Mouse (Mus musculus) liver, embryonic 16.5 days (tissue): ENCODE results near the gene Hist1h1c. TPM values are rescaled to one million over a fixed set of nuclear protein-coding genes. Genes with fewer than 3 reads are reported as not detected.
"Not testable (repeated sequence)": the region's sequence is repeated elsewhere in the genome, so short reads cannot be mapped to it uniquely, and the experiment has no call there.

Experiments used
- ATAC-seq: fragments of 200-750 bp; cut with Nextera tagmentation; 2 replicates; pipeline ENCODE4 v1.8.0; 2017; ENCODE audit warnings: low read depth, mild to moderate bottlenecking, moderate number of reproducible peaks, moderate library complexity
- H3K27ac ChIP-seq: fragments of 300-500 bp; sonication (generic); 2 replicates; pipeline ENCODE4 v1.5.1; 2014; ENCODE audit warnings: mild to moderate bottlenecking, low read length
- H3K27me3 ChIP-seq: fragments of 300-500 bp; sonication (generic); 2 replicates; pipeline ENCODE4 v1.6.1; 2014; ENCODE audit warnings: low read depth, low read length, mixed read lengths; ENCODE audit not compliant: control insufficient read depth, insufficient read depth
- H3K36me3 ChIP-seq: fragments of 300-500 bp; sonication (generic); 2 replicates; pipeline ENCODE4 v1.6.1; 2014; ENCODE audit warnings: mild to moderate bottlenecking; ENCODE audit not compliant: control insufficient read depth, insufficient read depth
- H3K4me1 ChIP-seq: fragments of 300-500 bp; sonication (generic); 2 replicates; pipeline ENCODE4 v1.6.1; 2014; ENCODE audit warnings: low read depth, low read length, mixed read lengths; ENCODE audit not compliant: control insufficient read depth
- H3K4me2 ChIP-seq: fragments of 300-500 bp; sonication (generic); 2 replicates; pipeline ENCODE4 v1.6.1; 2014; ENCODE audit warnings: low read depth, low read length, mixed read lengths
- H3K4me3 ChIP-seq: fragments of 300-500 bp; sonication (generic); 2 replicates; pipeline ENCODE4 v1.5.1; 2014; ENCODE audit warnings: low read depth, mild to moderate bottlenecking, low read length
- H3K9ac ChIP-seq: fragments of 300-500 bp; sonication (generic); 2 replicates; pipeline ENCODE4 v1.6.1; 2014; ENCODE audit warnings: low read depth, low read length
- H3K9me3 ChIP-seq: fragments of 300-500 bp; sonication (generic); replicated peaks from 2 replicates; pipeline ENCODE4 v1.6.1; 2016; ENCODE audit warnings: low read length; ENCODE audit not compliant: control insufficient read depth
- WGBS: fragments of 180-500 bp; shearing (Covaris S2); extraction: QIAGEN DNeasy Blood & Tissue Kit; methylation state at CpG from one replicate; pipeline ENCODE4 v1.1.7; 2014; ENCODE audit not compliant: insufficient replicate concordance; 5-methylcytosine and 5-hydroxymethylcytosine counted together
- polyA plus RNA-seq: library from polyadenylated mRNA; unstranded; fragments of >200 nt; fragmentation: Nextera tagmentation; extraction: Ambion mirVana; gene quantifications from 2 replicates; pipeline ENCODE4 v1.2.1, GENCODE M21; 2015

The Hist1h1c gene
- polyA plus RNA-seq, 1 experiment from 2014 or later = 99.6 TPM

DNA sequence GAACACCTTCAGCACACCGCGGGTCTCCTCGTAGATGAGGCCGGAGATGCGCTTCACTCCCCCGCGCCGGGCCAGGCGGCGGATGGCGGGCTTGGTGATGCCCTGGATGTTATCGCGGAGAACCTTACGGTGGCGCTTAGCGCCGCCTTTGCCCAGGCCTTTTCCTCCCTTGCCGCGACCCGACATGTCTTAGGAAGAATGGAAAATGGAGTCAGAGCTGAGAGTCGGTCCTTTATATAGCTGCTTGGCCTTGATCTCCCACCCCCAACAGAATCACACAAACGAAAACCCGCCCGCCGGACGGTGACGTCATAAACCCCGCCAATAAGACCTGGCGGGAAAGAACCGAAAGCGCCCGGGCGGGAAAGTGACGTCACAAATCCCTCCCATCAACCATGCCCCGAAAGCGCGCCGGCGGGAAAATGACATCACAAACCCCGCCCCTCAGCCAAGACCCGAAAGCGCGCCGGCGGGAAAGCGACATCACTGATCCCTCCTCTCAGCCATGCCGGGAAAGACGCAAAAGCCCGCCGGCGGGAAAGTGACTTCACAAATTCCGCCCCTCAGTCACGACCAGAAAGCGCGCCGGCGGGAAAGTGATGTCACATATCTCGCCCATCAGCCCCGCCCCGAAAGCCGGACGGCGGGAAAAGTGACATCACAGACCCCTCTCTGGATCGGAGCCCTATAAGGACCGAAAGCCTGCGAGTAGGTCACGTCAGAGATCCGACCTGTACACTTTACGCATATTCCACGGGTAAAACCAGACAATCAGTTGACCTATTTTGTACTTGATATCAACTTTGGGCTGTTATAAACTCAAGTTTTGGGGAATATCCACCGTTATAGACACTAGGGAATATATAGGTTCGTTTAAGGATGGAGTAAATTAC lies 22.6 kb downstream of the Hist1h1c start, which contains the start of gene Hist1h4a:
Gene Hist1h4a (minus strand): TSS at position 259 of the 893 bp plus-strand sequence.
- no peaks in the 10 kb centered on the region for H3K9me3 ChIP-seq
- peak within 1 kb of the TSS; percentile 78 for H3K9ac ChIP-seq
- H3K36me3 ChIP-seq = no peaks in the 10 kb centered on the region
- peak within 1 kb of the TSS; percentile 96 for H3K27ac ChIP-seq
- peaks cover 43% of the 10 kb centered on the region for H3K4me1 ChIP-seq
- peak within 1 kb of the TSS; percentile 67 for H3K4me3 ChIP-seq
- ATAC-seq = peak; percentile 57
- under 1% methylated on average over 61 of the region's 72 CpGs for WGBS
- H3K27me3 ChIP-seq = no peaks in the 10 kb centered on the region
- peak within 1 kb of the TSS; percentile 86 for H3K4me2 ChIP-seq

DNA sequence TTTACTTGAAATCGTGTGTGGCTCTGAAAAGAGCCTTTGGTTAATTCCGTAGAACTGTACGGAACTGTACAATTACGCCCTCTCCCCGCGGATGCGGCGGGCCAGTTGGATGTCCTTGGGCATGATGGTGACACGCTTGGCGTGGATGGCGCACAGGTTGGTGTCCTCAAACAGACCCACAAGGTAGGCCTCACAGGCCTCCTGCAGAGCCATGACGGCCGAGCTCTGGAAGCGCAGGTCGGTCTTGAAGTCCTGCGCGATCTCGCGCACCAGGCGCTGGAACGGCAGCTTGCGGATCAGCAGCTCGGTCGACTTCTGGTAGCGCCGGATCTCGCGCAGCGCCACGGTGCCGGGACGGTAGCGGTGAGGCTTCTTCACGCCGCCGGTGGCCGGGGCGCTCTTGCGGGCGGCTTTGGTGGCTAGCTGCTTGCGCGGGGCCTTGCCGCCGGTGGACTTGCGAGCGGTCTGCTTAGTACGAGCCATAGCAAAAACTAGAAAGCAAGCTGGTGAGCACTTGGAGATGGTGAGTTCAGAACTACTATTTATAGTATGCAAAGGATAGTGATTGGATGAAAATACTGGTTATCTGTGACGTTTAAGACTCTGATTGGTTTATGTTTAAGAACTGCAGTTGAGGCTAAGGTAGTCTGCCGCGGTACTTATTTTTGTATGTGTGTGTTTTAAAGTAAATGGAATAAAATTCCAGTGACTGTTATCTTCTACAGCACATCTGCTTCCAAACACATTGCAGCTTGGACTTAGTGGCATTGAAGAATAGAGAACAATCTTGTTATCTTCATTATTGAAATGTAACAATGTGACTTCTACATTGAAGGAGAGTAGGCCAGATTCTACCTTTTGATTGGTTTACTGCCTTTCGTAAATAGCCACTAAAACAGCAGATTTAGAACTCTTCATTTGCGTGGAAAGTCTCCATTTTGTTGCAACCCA lies 23.5 kb downstream of the Hist1h1c start, which contains the start of gene Hist1h3a:
Gene Hist1h3a (minus strand): TSS at position 516 of the 951 bp plus-strand sequence.
- Histone ChIP-seq H3K9ac (peak within 1 kb of the TSS; percentile 78), H3K4me1 (peaks cover 46% of the 10 kb centered on the region), H3K27ac (peak within 1 kb of the TSS; percentile 96), H3K4me2 (peak within 1 kb of the TSS; percentile 86), H3K4me3 (peak within 1 kb of the TSS; percentile 67)
- not testable (repeated sequence) for H3K9me3 ChIP-seq, H3K27me3 ChIP-seq, H3K36me3 ChIP-seq
- peak; percentile 56 for ATAC-seq
- WGBS = under 1% methylated on average over 27 of the region's 52 CpGs

DNA sequence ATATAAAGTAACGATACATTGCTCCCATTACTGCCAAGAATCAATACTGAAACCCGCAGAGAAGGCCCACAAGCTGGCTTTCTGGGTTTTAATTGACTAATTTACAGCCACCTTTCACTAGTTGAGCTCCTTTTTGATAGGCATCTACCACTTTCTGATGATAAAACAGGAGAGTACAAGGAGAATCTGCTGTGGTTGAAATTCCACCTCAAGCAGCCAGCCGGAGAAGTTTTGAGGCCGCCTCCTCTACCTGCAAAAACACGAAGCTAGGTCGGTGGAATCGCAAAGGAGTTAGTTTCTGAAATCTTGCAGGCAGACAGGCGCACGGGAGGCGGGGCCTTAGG lies 24.6 kb downstream of the Hist1h1c start:
- Histone ChIP-seq H3K4me3 (peak overlapping the region; percentile 67), H3K27ac (peak overlapping the region; percentile 96), H3K9me3 (no peaks in the 10 kb centered on the region), H3K36me3 (no peaks in the 10 kb centered on the region), H3K4me1 (peaks cover 43% of the 10 kb centered on the region), H3K9ac (peak overlapping the region; percentile 78), H3K27me3 (no peaks in the 10 kb centered on the region), H3K4me2 (peak overlapping the region; percentile 86)
- no peak for ATAC-seq
- WGBS = 1% methylated on average over 10 of the region's 10 CpGs

DNA sequence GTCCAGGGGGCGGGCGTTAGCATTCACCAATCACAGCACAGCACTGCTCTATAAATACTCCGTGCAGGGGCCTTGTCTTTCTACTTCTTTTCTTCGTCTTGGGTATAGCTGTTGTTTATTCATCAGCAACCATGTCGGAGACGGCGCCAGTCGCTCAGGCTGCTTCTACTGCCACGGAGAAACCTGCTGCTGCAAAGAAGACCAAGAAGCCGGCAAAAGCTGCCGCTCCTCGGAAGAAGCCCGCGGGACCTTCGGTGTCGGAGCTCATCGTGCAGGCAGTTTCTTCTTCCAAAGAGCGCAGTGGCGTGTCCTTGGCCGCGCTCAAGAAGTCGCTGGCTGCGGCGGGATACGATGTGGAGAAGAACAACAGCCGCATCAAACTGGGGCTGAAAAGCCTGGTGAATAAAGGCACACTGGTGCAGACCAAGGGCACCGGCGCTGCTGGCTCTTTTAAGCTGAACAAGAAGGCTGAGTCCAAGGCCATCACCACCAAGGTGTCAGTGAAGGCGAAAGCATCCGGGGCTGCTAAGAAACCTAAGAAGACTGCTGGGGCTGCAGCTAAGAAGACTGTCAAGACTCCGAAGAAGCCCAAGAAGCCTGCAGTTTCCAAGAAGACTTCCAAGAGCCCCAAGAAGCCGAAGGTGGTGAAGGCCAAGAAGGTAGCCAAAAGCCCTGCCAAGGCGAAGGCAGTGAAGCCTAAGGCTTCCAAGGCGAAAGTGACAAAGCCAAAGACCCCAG lies 25.1 kb downstream of the Hist1h1c start, which contains the start of gene Hist1h1a:
Gene Hist1h1a (plus strand): TSS at position 81 of the 738 bp plus-strand sequence.
- Histone ChIP-seq H3K27ac (peak within 1 kb of the TSS; percentile 96), H3K9me3 (no peaks in the 10 kb centered on the region), H3K9ac (peak within 1 kb of the TSS; percentile 79), H3K36me3 (no peaks in the 10 kb centered on the region), H3K4me3 (peak within 1 kb of the TSS; percentile 67), H3K4me1 (peaks cover 42% of the 10 kb centered on the region), H3K4me2 (peak within 1 kb of the TSS; percentile 86), H3K27me3 (no peaks in the 10 kb centered on the region)
- WGBS = 2% methylated on average over 34 of the region's 34 CpGs
- ATAC-seq = peak; percentile 47

DNA sequence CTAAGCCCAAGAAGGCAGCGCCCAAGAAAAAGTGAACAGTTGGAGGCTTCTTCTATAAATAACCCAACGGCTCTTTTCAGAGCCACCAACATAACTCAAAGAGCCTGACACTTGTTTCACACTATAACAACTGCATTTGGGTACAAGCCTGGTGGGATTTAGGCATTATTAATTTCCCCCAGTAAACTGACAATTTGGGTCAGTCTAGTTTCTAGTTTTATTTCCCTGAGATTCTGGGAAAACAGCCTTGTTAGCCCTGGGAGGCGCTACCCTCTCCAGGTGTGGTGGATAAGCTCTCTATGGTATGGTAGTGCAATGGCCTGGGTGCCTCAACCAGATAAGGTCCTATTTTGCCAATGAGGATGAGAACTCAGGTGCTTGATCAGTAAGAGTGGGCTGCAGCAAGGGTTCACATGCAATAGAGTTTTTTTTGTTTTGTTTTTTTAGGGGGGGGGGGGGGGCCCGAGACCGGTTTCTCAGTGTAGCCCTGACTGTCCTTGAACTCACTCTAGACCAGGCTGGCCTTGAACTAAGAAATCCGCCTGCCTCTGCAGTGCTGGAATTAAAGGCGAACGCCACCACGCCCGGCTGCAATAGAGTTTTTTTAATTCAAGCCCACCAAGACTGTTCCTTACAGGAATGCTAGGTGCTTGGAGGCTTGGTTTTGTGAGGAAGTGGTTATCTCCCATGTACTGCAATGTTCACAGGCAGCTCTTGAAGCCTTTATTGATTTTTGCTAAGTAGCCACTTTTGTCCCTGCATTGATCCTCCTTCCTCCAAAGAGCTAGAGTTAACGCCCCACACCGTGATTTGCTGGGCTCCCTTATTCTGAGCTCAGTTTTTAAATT lies 25.9 kb downstream of the Hist1h1c start:
- H3K4me1 ChIP-seq = peaks cover 35% of the 10 kb centered on the region
- WGBS = 22% methylated on average over 12 of the region's 12 CpGs
- H3K27ac ChIP-seq = peak overlapping the region; percentile 96

DNA sequence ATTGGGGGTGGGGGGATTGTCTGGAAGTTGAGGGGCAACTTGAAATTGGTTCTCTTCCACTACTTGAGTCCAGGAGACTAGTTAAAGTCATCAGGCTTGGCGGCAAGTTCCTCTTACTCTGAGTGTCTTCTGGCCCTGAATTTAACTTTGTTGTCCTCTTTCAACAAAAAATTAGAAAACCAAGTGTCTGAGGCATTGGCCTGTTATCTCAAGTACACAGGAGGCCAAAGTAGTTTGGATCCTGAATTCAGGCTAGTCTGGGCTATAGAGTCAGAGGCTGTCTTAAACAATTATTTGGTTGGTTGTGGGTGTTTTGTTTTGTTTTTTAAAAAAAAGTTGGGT lies 26.5 kb downstream of the Hist1h1c start:
- Histone ChIP-seq H3K4me3 (peak overlapping the region; percentile 67), H3K9me3 (no peaks in the 10 kb centered on the region), H3K36me3 (no peaks in the 10 kb centered on the region), H3K9ac (peak overlapping the region; percentile 79), H3K4me2 (peak overlapping the region; percentile 86), H3K27ac (peak overlapping the region; percentile 96), H3K27me3 (no peaks in the 10 kb centered on the region), H3K4me1 (peaks cover 30% of the 10 kb centered on the region)
- no peak for ATAC-seq
- 15% methylated on average over 1 of the region's 1 CpGs for WGBS

More for the DNA sequence above, 25.9 kb downstream of the Hist1h1c start:
- peak overlapping the region; percentile 67 for H3K4me3 ChIP-seq
- no peaks in the 10 kb centered on the region for H3K36me3 ChIP-seq
- H3K4me2 ChIP-seq = peak overlapping the region; percentile 86
- no peaks in the 10 kb centered on the region for H3K27me3 ChIP-seq
- peak overlapping the region; percentile 79 for H3K9ac ChIP-seq
- no peaks in the 10 kb centered on the region for H3K9me3 ChIP-seq
- no peak for ATAC-seq

DNA sequence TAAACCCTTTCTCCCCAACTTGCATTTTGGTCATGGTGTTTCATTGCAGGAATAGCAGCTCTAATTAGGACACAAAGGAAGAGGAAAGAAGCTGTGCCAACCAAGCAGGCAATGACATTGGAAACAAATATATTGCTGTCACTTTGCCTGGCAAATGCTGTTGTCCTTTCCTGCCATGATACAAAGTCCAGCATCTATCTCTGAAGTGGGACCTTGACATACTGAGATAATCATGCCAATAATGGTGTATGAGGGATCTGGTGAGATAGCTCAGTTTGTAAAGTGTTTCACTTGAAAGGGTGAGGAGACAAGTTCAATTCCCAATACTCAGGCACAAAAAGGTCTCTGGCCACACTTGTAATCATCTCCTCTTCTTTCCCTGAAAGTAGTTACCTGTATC lies 28.2 kb downstream of the Hist1h1c start:
- H3K27me3 ChIP-seq = no peaks in the 10 kb centered on the region
- H3K27ac ChIP-seq = no peak overlapping the region
- no peaks in the 10 kb centered on the region for H3K36me3 ChIP-seq
- no peak for ATAC-seq
- no peak overlapping the region for H3K4me2 ChIP-seq
- no peak overlapping the region for H3K4me3 ChIP-seq
- no peaks in the 10 kb centered on the region for H3K9me3 ChIP-seq
- no peak overlapping the region for H3K9ac ChIP-seq
- peaks cover 26% of the 10 kb centered on the region for H3K4me1 ChIP-seq
